Mouse (Mus musculus) heart, adult 8-10 months (tissue): ENCODE results near the gene Fos. TPM values are rescaled to one million over a fixed set of nuclear protein-coding genes. Genes with fewer than 3 reads are reported as not detected.

Experiments used
- DNase-seq: peaks from one replicate; pipeline ENCODE4 v3.0.0; 2022; ENCODE audit warnings: low spot score
- total RNA-seq, 4 experiments: library from RNA; stranded (reverse); gene quantifications; 2 replicates each; pipeline ENCODE4 v1.2.4; 2022

Fos gene
- total RNA-seq, 4 experiments from 2014 or later: 2.4 to 26.4 (median 15.7) TPM

DNA sequence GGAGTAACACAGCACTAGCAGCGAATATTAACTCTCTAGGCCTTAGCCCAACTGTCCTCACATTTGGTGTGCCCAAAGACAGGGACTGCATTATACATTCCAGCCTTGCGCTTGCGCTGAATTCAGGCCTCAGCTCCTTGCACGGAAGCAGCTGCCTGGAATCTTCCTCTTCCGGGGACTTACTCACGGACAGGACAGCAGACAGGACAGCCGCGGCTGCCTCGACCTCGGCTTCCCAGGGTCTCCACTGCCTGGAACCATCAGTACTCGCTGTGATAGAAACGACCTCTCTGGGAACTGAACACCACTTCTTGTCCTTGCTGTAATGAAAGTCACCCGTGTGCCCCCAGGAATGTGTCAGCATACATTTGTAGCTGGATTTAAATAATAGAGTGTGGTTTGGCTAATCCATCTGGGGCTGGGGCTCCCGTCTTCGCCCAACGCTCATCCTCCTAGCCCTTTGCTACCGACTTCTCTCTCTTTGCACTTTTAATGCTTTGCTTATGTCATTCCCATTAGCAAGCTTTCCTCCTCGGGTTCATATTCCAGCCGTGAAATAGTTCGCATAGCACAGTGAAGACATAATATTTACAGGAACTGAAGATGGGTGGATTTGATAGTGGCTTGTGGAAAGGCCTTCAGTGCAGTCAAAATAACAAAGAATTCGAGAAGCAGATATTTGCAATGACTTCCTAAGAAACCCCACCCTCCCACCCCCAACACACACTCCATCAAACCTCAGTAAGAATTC, 11.6 kb upstream of the Fos start:
- DNase-seq: no peak

GRCm38 (mm10) chr12:85462802-85463201, 10.9 kb upstream of the Fos start:
- DNase-seq: no peak

GRCm38 (mm10) chr12:85464431-85464830, 9.3 kb upstream of the Fos start:
- DNase-seq: no peak

DNA sequence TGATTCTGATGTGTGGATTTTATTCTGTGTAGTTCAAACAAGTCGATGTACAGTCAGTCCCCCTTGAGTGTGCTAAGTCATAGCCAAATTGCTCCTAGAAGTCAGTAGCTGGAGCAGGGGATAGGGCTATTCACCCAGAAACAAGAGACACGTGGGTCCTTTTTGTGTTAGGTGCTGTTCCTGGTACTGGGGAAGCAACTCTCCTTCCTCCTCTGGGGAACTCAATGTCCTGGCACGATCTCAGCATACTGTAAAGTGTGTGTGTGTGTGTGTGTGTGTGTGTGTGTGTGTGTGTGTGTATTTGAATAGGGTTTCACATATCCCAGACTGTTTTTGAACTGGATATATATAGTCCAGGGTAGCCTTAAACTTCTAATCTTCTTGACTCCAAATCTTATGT, 8.8 kb upstream of the Fos start:
- no peak for DNase-seq

DNA sequence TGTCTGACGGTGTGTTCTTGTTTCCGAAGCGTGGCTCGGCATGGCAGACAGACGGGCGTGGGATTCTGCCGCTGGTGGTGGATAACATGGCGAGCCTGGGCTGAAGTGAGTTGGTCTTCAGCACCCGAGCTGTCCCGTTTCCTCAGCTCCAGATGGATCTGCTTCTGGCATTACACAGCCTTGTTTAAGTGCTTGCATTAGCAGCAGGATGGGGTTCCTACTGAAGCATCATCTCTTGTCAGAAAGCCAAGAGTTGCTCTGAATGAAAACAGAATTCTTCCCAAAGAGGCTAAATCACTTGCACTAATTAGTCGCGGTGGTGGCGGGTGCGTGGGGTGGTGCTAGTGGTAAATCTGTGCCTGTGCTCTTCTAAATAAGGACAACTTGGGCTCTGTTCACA, 5.8 kb upstream of the Fos start:
- DNase-seq: no peak

DNA sequence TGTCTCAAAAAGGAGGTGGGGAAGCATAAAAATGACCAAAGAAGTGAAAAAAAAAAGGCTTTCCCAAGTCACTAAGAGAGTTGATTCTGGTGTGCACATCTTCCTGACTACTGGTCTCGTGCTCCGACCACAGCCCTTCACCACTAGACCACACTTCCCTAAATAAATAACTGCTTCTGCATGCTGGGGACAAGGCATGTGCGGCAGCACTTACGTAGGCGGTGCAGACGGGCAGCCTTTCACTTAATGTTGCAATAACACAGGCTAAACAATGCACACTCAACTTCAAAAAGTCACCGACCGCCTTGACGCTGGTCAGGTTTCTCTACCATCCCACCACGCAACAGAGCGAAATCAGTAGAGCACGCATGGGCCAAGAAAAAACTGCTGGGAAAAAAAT, 5.0 kb upstream of the Fos start:
- DNase-seq: no peak

DNA sequence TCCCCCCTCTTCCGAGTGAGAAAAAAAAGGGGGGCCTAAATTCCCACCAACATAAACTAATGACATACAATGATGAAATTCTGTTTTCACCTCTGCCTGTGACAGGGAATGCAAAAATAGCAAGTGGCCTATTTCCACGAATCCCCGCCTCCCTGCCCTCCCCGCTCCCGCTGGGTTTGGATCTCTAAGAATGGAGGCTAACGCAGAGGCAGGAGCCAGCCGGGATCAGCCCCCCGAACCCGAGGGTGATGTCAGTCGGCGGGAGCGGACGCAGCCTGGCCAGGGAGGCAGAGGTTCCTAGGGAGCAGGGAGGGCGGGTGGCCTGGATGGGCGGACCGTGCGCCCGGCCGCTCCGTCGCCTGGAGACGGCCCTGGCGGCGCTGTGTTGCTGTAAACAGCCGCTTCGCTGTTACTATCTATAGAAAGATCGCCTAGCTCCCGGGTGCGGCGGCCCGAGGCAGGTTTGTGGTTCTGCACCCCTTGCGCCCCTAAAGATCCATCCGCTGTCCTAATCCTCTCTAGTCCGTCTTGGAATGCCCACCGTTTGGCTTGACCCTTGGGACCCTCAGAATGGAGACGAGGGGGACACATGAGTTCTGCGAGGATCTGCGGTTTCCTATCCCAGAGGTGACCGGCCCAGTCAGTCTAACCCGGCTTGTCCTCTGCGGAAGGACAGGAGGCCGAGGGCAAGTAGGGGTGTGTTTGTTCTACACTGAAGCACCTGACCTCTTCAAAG, 1.6 kb upstream of the Fos start:
- peak; percentile 87 for DNase-seq

GRCm38 (mm10) chr12:85472656-85473410, 857 bp upstream of the Fos start:
- no peak for DNase-seq

GRCm38 (mm10) chr12:85474298-85475231, 875 bp downstream of the Fos start:
- DNase-seq: peak; percentile 74

DNA sequence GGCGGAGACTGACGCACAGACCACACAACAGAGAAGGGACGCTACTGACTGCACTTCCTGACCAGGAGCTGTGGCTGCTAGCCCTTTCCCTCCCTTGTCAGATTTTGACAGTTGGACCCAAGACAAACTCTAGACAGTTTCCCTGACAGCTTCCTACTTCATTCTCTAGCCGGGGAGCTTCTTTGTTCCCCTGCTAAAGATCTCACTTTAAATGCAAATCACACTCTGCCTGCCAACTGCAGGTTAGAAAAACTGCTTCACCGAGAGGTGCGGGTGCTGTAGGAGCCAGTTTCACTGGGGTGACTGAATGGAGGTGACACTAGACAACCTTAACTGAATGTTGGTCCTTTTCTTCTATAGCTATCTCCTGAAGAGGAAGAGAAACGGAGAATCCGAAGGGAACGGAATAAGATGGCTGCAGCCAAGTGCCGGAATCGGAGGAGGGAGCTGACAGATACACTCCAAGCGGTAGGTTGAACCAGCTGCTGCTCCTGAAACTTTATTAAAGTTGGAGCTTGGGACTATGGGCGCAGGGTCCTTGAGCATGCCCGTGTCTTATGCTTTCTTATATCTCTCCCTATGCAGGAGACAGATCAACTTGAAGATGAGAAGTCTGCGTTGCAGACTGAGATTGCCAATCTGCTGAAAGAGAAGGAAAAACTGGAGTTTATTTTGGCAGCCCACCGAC, 1.7 kb downstream of the Fos start:
- DNase-seq: no peak

- no peak for DNase-seq
Observed at GRCm38 (mm10) chr12:85475920-85476828, 2.5 kb downstream of the Fos start.

GRCm38 (mm10) chr12:85477219-85477618, 3.5 kb downstream of the Fos start:
- DNase-seq: no peak

GRCm38 (mm10) chr12:85477804-85478203, 4.1 kb downstream of the Fos start:
- DNase-seq: no peak

GRCm38 (mm10) chr12:85478696-85479095, 5.0 kb downstream of the Fos start:
- no peak for DNase-seq

- DNase-seq: no peak
Observed at GRCm38 (mm10) chr12:85479190-85479589, 5.5 kb downstream of the Fos start.

- no peak for DNase-seq
Observed at GRCm38 (mm10) chr12:85483155-85483554, 9.5 kb downstream of the Fos start.

DNA sequence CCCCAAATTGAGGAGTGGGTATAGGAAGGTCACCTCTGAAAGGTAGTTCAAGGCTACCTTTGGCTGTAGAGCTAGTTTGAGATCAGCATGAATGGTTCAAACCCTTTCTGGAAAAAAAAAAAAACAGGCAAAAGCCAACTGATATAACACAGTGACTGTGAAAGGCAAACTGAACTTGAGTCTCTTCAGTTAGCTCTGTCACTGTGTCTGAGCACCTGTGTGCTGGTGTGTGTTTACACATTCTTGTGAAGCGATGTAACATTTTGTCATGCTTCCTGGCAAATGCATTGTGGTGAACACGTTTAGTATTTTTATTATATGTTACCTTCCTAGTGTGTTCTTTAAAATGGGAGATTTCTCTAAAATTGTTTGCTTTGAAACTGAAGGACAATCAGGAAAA, 11.0 kb downstream of the Fos start:
- DNase-seq: no peak

GRCm38 (mm10) chr12:85485890-85486765, 12.4 kb downstream of the Fos start:
- DNase-seq: peak; percentile 92

DNA sequence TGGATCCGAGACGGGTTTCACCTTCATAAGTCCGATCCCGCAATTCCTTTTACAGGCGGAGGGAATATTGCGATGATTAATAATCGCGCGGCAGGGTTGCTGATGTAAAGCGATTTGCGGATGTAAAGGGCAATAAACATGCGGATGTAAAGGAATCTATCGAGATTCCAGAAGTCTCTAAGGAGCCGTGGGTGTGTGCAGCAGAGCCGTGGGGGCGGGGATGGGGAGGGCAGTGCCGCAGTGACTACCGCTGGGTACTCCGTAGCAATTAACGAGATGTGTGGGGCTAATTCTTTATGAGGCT, 13.0 kb downstream of the Fos start:
- peak; percentile 42 for DNase-seq
